Mouse (Mus musculus): ENCODE results near the gene Plcl2. TPM values are rescaled to one million over a fixed set of nuclear protein-coding genes. Genes with fewer than 3 reads are reported as not detected.
A peak's percentile ranks its signal among the peaks of the same experiment; 100 is the strongest.

The Plcl2 gene
- total RNA-seq, 2 experiments from 2014 or later, result 28.1 to 29.6 TPM

DNA sequence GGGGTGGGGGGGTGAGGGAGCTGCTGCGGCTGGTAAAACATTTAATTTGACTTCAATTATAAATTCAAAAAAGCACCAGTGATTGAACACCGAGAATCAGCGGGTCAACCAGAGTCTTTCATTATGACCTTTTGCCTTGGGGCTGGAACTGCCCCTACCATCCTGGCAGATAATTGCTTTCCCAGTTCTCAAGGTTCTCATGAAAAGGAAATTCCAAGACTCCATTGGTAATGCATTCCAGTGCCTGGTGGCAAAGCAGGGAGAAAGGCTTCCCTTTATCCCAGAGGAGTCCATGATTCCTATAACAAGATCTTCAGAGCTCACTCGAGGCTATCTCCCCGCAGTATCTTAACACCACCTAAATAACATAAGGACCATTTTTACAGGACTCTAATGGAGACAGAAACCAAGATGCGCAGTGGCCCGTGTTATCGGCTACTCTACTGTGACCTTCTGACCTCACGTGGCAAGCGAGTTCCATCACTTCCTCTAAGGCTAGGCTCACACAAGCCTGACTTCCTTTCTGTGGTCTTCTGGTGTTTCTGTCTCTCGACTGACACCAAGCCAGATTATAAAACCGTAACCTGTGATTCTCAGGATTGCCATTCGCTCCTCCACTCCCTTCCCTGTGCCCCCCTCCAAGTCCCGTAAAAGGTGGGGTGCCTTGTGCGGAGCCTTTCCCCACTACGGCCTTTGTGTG lies 10.0 kb upstream of the Plcl2 start:
- peak; percentile 87 for ATAC-seq (replicated peaks; ENCODE audit: poor library complexity)

DNA sequence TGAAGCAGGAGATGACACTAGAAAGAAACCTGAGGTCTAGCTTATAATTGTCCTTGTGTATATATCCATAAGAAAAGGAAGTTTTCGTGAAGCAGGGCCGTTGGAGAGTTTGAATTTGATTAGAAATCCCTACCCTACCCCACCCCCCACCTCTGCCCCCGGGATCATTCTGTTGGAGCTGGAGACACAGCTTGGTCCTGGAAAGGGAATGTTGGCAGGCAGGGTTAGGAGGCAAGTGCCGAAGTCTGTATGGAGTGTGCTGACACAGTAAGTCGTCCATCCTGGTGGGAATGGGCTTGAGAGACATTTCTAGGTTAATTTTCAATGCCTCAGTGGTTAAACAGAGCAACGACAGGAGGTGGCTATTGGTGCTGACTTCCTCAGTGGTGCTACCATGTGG lies 8.4 kb upstream of the Plcl2 start:
- no peak for ATAC-seq (replicated peaks; ENCODE audit: poor library complexity)

DNA sequence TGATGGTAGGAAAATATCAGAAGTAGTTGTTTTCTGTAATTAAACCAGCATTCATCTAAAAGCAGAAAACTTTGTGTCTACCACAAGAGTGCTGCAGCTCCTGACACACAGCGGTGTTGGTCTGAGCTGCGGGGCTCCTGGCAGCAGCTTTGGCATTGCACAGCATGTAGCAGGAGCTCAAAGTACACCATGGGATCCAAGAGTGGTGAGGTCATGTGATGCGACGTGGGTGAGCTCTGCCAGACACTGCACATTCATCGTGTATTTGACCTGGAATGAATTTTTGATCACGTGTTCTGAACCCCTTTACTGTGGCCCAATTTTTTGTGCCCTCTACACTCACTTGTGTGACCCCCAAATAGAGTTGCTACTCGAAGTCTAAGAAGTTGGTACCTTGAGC lies 6.1 kb upstream of the Plcl2 start:
- ATAC-seq (replicated peaks; ENCODE audit: poor library complexity), result no peak

DNA sequence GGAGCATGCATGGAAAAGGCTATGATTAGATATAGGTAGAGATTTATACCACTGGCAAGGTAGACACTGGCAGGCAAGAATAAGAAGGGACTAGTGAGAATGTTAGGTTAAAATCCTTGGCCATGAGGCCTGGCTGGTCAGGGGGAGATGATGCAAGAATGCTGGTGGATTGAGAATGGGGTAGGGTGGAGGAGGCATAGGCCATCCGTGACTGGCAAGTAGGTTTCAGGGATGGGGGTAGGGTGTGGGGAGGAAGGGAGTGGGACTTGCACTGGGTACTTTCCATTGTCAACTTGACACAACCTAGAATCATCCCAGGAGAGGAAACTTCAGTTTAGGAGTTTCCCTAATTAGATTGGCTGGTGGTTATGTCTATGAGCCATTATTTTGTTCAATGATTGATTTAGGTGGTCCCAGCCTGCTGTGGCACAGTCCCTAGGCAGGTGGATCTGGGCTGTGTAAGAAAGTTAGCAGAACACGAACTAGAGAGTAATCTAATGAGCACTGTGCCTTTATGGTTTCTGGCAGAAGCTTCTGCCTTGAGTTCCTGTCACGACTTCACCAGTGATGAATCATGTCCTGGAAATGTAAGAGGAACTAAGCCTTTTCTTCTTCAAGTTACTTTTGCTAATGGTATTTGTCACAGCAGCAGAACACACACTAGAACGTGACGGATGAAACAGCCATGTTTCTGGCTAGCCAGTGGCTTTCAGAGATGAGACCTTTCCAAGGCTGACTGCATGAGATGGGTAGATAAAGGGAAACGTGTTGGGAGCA lies 4.9 kb upstream of the Plcl2 start:
- ATAC-seq (replicated peaks; ENCODE audit: poor library complexity), result 0 out of 2 replicates have a peak, but pooled peaks have one; percentile 3

DNA sequence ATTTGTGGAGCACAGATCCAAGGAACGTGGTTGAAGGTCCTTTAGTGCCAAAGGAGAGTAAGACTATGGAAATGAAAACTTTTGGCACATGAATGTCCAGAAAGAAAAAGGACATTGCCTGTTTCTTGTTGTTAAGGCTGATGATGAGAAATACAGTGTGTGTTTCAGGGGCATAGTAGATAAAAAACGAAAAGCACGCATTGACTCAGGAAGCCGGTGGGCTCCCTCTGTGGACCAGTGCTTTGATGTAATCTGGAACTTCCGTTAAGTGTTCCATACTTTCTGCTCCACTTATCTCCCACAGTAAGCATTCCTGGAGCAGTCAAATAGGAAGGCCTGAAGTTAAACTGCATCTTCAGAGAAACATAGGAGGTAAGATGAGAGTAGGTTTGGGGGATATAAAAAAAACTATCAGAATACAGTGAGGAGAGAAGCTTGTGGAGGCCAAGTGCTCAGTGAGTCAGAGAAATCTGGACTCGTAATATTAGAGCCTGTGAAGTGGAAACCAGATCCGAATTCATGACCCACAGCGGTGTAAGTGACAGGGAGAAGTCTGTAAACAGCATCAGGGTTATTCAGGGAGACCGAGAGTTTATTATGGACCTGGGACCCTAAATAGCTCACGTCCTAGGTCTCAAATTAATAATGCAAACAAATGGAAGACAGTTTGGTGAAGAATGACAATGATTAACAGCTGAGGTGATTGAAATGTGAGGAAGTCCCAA lies 3.1 kb upstream of the Plcl2 start:
- ATAC-seq (replicated peaks; ENCODE audit: poor library complexity), result no peak

DNA sequence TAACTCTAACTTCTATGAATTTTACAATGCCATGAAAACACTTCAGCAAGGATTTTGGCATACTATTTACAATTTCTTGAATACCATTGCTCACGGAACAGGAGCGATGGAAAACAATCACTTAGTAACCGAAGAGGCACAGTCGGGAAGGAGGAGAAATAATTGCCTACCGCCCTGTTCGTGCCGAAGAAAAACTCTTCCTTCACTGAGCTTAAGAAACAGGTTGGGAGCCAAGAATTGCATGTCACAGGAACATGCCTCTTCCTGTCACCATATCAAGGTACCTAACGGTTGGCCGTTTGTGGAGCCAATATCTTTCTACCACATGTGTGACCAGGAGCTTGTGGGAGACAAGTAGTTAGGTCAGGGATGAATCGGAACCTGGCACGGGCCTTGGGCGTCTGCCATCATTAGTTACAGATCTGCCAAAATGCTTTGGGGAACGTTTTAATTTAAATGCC lies 2.3 kb upstream of the Plcl2 start:
- peak; percentile 54 for ATAC-seq (replicated peaks; ENCODE audit: poor library complexity)

DNA sequence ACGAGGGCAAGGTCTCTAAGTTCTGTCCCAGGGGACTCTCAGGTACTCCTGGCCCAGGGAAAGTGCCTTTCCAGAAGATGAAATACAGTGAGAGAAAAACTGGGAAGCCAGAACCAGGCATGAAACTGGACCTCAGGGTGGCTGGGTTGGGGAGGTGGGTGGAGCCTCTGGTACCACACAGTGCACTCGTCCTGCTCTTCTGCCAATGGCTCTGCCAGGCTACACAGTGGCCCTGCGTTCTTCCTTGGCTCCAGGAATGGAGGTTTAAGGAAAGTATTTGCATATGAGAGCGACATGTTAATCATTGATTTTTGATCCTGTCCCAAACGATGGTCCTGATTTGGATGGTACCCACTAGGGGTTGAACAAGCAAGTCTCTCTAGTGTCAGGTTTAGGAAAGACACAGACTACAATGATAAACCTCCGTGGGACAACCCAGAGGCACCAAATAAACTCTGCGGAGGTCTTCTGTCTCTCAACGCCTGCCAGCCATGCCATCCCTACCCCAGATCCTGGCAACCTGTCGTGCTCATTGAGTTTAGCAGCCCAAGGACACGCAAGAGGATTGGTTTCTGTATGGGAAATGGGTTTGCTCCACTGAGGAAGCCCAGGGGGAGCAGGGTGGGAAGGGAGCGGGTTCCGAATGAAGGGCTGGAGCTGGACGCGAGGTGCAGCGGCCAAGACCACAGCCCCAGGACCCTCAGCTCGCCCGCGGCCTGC lies 988 bp upstream of the Plcl2 start:
- no peak for ATAC-seq (replicated peaks; ENCODE audit: poor library complexity)

DNA sequence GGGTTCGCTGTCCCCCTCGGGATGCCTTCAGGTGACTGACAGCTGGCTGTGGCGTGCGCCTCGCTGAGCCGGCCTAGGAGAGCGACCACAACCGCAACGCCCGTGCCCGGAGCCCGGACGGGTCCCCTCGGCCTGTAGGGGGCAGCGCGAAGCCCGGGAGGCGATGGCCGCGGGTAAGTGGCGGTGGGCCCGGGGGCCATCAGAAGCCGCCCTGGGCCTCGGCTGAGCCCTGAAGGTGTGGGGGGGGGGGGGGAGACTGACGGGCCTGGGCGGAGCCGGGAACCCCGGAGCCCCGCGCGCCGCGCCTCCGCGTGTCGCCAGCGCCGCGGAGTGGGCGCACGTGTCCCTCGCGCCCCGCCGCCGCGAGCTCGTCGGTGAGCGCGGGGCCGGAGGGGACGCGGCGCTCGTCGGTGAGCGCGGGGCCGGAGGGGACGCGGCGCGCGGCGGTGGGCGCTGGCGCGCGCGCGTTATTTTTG lies 390 bp upstream of the Plcl2 start:
- peak; percentile 52 for ATAC-seq (replicated peaks; ENCODE audit: poor library complexity)

DNA sequence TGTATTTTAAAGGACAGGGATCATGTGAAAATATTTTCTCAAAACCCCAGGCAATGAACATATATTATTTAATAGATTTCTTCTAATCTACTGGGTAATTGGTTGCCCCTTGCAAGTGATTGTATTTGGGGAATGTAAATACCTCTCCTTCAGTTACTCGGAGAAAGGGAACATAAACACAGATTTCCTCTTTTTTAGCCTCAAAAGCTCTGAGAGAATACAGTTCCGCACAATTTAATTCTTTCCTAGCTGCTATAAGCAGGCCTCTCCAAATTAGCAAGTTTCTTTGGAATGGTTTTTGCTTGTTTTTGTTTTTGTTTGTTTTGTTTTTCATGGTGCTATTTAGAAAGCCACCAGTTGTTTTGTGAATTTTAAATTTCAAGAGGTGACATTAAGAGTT lies 1.1 kb downstream of the Plcl2 start:
- ATAC-seq (replicated peaks; ENCODE audit: poor library complexity), result no peak

DNA sequence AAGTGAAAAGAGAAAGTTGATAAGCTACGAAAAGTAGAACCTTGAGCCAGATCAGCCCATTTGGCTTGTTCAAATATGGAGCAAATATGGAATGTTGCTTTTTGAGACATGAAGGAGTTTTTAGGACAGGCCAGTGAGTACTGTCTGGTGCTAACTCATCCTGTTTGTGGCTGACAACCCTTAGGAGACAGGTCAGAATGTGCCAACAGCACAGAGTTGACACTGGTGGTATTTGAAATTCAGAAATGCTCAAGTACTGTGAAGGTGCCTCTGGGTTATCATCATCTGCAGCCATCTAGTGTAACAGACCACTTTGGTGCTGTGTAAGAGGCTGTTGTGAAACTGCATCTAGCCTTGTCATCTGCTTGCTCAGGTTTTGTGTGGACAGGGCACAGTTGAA lies 1.5 kb downstream of the Plcl2 start:
- peak; percentile 47 for ATAC-seq (replicated peaks; ENCODE audit: poor library complexity)

DNA sequence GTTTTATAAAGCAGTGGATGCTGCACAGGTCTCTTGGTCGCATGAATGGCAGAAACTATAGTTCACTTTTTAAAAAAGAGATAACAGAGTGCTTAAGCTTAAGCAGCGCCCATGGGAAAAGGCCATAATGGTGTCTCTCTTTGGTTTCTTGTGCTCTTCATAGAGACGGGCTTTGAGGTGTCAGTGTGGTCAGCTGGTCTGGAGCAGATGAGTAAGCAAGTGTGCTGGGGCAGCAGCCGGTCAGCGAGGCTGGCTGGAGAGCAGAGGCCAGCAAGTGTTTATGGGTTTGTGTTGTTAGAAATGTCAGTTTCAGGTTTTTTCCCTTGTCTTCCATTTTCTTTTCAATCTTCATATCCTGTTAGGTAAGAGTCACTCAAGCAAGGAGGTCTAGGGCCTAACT lies 3.0 kb downstream of the Plcl2 start:
- ATAC-seq (replicated peaks; ENCODE audit: poor library complexity), result no peak

DNA sequence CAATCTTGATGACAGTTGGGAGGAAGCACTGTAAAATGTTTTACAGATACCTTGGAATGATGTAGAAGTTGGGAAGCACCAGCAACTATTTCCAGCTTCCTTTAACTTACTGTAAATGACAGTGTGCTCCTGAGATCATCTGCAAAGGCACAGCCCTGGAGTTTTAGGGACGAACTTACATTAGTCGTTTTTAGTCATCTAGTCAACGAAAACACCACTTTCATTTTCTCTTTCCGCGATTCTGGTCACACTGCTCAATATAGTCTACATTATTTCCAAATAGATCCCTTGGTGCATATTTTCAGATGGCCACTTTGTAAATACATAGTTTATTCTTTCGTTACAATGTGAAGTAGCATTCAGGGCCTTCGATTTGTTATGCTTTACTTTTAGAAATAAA lies 3.6 kb downstream of the Plcl2 start:
- no peak for ATAC-seq (replicated peaks; ENCODE audit: poor library complexity)

DNA sequence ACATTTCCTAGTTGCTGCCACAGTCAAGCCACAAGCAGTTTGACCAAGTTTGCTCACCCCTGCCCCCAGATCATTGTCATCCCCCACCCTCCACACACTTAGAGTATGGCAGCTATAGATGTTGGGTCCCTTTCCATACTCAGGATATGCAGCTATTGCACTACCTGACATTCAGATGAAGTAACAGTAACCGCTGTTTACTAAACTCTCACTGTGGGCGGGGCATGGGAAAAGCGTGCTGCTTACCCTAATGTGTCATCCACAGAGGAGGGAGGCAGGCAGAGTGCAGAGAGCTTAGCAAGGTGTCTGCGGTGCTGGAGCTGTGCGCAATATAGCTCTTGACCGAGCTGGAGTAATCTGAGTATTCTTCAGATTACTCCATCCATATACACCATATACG lies 4.2 kb downstream of the Plcl2 start:
- peak; percentile 27 for ATAC-seq (replicated peaks; ENCODE audit: poor library complexity)

DNA sequence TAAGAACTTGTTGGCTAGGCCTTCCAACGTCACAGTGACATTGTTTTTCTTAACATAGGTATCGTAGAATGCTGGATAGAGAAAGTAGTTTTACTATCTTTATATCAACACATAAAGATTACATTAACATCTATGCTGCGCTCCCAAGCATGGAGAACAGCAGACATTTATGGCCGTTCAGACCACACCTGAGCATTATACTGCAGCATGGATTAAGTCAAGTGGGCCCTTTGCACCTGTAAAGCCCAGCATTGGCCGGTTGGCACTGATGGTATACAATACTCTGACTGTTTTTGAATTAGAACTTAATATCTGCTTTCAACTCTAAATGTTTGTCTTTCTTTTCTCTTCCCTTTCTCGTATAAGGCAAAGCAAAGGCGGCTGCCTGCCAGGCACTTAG lies 4.8 kb downstream of the Plcl2 start:
- no peak for ATAC-seq (replicated peaks; ENCODE audit: poor library complexity)

DNA sequence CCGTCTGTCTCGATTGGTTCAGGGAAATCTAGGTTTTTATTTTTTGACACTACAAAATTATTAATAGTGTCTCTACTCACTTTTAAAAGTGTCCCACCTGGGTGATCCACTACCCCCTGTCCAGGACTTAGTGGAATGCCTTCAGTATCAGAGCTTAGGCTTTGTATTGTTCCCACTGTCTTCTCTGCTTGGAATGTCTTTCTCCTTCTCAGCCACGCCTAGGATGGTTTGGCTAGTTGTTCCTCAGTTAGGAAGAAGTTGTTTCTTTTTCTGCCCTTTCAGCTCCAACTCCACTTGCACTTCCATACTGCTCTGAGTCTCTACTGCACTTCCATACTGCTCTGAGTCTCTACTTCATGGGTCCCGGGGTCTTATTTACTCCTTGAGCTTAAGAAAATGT lies 6.7 kb downstream of the Plcl2 start:
- no peak for ATAC-seq (replicated peaks; ENCODE audit: poor library complexity)

DNA sequence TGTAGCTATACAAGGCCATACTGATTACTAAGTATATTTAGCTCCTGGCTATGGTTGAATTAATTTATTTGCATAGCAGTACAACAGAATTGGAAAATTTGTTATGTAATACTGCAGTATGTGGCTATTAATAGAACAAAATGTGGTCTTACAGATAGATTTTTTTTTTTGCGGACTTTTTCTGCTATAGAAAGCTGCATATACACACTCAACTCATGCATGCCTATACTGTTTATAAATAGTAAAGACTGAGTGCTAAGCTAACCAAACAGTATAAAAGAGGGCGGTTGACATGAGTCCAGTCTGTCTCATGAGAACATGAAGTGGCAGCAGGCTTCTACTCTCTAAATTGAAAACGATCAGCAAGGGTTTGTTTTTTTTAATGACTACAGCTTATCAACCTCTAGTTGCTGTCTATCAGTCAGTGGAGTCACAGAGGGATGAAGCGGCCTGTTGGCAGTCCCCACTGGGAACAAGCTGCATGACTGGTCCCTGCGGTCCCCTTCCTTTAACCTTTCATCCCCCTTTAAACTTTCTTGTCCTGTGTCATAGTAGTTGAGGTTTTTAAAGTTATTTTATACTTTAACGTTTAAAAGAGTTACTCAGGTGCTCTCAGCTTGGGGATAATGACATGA lies 8.7 kb downstream of the Plcl2 start:
- peak; percentile 32; the same call in 1 of the 2 replicates for ATAC-seq (replicated peaks; ENCODE audit: poor library complexity)

DNA sequence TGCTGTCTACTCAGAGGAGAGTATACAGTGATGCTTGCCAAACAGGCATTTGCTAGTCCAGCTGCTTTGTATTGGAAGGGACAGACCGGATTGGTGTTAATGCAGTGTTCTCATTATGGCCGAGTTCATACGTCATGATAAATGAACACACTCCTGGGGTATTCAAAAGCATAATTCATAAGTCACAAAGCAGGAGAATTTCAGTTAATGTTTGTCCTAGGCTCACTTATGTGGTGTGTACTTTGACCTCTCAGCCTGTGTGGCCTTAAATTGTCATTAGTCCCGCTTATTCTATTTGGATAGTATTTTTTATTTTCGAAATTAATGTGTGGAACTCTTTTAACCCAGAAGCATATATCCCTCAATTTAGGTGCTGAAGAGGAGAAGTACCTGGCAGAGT lies 10.4 kb downstream of the Plcl2 start:
- no peak for ATAC-seq (replicated peaks; ENCODE audit: poor library complexity)

DNA sequence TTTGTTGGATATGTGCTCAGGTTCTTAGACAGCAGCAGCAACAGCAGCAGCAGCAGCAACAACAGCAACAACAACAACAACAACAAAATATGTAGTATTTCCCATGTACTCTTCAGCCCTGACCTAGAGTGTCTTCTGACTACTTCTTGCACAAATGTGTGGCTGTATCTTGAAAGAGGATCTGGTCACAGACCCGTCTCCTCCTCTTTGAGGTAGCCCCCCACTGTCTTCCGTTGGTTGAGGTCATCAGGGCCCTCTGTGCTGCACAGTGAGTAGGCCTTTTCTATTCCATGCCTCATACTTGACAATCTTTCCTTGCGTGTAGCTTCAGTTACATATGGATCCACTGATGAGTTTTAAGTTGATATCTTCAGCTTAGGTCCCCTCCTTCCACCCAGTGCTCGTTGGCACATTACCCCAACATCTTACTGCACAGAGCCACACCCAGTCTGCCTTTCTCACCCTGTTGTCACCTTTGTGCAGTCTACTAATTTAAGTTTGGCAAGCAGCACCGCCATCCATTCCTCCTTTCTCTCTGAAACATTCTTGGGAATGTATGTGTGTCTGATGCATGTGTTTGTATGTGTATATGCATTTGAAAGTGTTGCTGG lies 13.4 kb downstream of the Plcl2 start:
- peak; percentile 88 for ATAC-seq (replicated peaks; ENCODE audit: poor library complexity)

DNA sequence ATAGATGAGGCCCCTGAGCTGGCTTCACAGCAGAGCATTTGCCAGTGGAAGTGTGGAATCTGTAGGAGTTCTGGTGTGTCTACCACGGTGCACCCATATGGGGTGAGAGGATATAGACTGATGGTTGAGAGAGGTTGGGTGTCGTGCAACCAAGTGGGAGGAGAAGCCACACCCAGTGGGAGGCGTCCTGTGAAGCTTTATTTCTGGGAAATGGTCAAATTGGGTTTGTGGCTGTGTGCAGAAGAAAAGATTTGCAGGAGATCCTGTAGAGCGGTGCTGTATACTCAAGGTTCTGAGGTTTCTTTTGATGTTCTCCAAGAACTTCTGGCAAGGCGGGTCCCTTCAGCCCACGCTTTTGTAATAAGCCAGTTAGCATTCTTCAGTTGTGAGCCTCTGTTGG lies 15.8 kb downstream of the Plcl2 start:
- peak; percentile 32 for ATAC-seq (replicated peaks; ENCODE audit: poor library complexity)

DNA sequence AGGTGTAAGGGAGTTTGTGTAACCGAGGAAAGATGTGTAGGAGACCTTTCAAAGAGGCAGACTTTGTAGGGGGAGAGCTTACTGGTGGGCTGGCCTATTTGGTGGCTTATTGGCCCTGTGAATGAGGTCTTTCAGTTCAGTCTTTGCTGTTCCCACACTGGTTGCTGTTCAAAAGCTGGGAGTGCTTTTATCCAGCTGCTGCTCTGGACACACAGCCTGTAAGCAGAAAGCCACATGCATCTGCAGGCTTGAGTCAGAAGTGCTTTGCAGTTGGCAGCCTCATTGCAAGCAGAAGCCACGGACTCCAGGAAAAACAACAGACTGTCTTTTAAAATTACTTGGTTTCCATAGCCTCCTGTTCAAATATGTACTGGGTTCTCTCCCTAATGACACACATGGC lies 16.6 kb downstream of the Plcl2 start:
- no peak for ATAC-seq (replicated peaks; ENCODE audit: poor library complexity)
